Mouse (Mus musculus) 416B (cell line): ENCODE measurements around the gene Miox.

Experiments used
- DNase-seq: peaks from one replicate; pipeline ENCODE4 v3.0.0; 2011; ENCODE audit warnings: low read depth

The Miox gene

DNA sequence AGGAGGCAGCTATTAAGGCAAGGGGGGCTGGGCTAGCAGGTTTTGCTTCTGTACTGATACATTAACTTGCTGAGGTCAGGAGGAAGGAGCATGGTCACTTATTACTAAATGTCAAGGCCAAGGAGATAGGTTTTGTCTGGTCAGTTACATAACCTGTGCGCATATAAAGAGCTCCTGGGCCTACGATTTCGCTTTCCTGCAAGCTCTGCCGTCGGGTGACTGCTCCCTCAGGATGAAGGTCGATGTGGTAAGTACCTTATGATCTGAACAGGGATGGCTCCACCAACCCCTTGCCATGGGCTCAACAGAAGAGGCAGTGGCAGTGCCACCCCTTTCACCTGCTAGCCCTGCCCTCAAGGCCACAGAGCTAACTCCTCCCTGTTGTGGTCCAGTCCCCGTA, at the start of gene Miox:
TSS of gene Miox (plus strand) at position 128 of the 400 bp plus-strand sequence.
- DNase-seq = no peak

DNA sequence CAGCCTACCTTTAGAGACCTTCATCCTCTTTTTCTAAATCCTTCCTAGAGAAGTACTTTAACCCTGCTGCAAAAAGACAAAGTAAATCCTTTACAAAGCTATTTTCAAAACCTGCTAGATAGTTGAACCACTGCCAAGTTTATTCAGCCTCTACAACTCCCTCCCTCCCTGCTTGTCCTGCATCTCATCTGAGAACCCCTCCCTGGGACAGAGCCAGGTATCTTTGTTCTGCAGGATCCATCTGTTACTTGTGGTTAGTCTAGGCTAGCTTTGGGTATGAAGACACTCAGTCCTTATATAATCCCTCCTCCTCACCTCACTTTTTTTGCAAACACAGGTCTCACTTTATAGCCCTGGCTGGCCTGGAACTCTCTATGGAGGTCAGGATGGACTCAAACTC, 49.2 kb upstream of the Miox start:
- peak; percentile 22 for DNase-seq

DNA sequence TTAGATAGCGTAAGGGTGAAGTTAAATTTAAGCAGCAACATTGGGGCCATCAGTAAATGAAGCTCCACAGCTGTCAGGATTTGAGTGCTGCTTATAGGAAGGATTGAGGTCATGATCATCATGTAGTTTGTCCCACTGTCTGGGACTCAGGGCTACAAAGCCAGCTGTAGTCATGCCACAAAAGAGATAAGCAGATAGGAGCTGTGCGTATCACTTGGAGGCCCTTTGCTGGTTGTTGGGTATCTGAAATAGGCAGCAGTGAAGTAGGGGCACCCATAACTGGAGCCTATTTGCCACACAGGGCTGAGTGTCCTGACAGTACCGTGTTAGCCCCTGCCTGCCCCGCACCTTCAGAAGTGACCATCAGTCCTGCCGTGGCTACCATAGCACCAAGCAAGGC, 48.7 kb upstream of the Miox start:
- DNase-seq = no peak

DNA sequence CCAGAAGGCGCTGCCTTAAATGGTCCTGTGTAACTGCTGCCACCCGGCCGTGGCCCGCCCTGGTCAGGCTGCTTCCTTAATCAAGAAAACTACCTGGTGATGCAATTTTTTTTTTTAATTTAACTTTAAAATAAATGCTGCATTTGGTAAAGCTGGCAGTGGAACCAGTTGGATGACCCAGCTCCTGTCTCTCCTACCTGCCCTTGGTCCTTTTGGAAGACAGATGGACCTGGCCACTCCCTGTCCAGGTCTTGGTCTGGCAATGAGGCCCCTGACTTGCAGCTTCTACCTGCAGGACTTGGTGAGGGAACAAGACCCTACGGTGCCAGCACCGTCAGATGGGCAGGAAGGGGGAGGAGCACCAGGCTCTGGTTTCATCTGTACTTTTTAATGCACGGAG, 48.1 kb upstream of the Miox start:
- DNase-seq = no peak

DNA sequence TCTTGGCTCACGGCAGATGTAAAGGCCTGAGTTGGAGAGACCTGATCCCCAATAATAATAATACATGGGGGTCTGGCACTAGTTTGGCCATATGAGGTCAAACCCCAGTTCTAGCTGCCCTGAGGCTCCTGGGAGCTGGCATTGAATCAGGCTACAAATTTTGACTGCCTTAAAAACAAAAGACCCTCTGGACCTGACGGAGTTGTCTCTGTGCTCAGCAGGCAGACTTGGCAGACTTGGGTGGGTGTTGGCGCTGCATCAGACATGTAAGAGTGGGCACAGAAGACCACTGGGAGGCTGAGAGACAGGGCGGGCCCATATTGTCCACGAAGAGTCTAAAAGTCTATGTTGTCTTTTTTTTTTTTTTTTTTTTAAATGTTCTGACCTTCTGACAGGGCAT, 47.6 kb upstream of the Miox start:
- DNase-seq = no peak

DNA sequence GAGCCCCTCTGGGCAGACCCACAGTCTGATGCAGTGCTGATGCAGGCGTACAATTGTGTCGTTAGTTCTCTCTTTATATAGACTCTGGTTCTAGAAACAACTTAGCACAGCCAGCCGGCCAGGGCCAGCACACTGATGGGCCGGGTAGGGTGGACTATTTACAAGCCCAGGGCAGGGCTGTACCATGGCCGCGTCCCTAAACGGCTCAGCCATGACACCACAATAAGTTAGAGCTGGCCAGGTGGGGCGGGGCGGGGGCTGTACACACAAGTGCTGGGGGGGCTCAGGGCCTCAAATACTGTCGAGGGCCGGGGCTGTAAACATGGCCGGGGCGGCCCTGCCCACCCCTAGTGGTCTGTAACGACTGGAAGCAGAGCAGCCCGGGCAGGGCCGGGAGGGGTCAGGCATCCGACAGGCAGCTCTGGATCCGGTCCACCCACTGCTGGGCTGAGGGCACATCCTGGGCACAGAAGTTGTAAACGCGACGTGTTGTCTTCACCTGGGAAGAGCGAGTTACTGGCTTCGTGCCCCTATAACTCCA, 45.9 kb upstream of the Miox start:
- DNase-seq = no peak

DNA sequence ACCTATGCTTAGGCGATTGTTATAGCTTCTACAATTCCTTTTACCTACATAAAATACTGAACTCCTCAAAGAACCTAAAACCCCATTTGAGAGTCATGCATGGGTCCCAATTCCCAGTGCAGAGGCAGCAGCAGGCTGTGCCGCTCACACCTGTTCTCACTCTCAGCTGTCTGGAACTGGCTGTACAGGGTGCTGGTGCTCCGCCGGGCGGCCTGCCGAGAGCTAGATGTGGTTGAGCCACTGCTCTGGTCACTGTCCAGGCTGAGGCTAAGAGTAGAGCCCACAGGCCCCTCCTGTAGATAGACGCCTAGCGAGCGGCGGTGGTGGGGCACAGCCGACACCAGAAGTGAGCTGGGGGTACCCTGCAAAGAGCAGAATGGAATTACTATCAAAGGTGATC, 44.7 kb upstream of the Miox start:
- no peak for DNase-seq

DNA sequence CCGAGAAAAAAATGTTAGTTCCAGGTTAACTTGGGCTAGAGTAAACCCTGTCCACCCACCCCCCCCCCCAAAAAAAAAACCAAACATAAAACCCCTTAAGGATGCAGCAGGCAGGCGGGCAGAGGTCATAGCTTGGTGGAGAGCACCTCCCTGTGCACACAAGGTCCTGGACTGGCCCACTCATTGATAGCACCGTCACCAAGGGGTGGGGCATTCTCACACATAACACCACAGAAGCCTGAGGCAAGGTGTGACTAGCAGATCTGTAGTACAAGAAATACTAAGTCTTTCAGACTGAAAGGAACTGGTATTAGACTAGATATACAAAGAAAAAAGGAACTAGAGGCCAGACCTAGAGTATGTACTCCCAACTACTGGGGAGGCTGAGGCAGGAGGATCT, 42.7 kb upstream of the Miox start:
- DNase-seq = no peak

DNA sequence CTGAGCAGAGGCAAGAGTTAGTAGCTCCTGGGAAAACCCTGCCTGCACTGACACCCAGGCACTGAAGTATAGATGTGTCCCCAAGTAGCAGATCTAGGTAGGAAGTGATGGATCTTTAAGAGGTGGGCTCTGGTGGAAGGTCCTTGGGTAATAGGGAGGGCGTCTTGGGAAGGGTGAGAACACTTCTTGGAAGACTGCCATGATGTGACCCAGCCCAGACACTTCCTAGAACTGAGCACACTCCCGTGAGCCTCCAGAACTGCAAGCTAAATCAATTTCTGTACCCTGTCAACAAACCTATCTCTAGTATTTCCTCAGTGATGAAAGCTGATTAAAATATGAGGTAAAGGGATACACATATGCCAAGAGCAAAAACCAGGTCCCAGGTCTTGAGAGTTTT, 41.4 kb upstream of the Miox start:
- DNase-seq = no peak

DNA sequence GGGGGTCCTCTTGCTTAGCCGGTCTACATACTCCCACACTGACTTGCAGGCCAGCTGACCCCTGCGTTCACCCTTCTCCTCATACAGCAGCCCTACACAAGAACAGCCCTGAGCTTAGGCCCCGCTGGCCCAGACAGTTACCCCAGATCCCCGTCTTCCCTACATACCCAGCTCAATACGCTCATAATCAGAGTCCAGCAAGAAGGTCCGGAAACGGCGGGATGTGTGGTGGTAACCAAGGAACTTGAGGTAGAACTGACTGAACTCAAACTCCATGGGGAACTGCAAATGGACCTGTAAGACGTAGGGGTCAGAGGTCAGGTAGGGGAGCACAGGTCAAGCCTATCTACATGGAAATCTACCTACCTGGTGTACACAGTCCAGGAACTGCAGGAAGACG, 40.4 kb upstream of the Miox start:
- DNase-seq = no peak

DNA sequence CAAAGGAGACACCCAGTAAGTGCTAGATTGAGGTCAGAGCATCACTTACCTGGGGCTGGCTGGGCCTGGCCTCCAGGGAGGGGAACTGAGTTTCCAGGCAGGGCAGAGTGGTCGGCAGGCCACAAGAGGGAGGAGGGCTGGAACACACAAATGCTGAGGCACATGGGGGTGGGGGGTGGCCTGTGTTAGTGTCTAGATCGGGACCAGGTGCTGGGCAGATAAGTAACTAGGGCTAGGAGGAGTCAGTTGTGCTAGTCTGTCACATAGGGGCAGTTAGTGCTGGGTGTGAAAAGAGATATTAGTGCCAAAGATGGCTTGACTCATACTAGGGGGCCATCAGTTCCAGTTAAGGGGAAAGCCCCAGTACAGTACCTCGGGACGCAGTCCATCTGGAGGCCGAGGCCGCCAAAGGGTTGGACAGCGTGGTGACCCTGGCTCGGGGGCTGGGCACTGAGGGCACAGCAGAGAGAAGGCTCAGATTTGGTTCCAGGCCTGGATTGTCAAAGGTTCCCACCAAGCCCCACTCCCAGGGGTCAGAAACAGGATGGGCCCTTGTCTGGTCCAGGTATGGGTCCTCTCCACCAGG, 38.5 kb upstream of the Miox start:
- no peak for DNase-seq

DNA sequence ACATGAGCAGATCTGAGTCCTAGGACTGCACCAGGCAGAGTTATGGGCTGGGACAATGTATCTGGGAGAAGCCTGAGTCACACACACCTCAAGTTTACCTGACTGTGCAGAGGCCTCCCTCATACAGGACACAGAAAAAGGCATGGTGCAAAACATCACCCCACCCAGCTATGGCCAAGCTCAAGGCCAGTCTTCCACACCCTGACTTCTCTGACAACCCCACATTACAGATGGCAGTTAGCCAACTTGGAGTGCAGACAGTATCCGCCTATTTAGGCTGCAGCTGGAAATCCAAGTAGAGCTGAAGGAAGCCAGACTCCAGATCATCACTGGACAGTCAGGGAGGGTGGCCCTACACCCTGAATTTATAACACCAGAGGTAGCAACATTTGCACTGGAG, 37.7 kb upstream of the Miox start:
- no peak for DNase-seq

DNA sequence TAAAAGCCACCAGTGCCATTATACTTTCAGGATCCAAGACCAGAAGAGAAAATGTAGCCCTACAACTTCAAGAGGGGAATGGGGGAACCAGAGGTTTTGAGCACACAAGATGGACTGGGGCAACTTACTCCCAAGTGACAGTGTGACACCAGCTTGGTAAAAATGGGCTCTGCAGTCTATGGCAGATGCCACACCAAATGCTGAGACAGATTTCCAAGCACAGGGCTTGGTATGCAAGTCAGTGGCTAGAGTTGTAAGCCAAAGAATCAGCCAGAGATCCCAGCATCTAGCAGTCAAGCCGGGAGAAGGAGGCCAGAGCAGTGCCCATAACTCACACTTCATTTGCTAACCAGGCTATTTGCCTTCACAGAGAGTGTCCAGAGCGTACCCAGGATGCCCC, 36.5 kb upstream of the Miox start:
- no peak for DNase-seq

DNA sequence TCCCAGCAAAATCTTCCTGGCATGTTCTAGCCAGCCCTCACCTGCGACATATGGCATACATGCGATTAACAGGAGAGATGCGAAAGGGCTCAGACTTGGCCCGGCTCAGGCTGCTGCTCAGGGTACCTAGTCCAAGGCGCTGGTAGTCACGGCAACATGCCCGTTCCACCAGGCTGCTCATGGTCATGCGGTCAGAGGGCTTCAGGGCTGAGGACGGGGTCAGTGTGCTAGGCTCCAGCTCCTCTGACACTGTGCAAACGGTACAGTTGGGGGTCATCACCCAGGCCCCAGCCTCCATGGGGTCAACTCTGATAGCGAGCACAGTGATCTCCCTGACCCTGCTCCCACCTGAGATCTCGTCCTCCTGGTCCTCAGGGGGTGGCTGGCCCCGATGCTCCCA, 34.0 kb upstream of the Miox start:
- DNase-seq = no peak

DNA sequence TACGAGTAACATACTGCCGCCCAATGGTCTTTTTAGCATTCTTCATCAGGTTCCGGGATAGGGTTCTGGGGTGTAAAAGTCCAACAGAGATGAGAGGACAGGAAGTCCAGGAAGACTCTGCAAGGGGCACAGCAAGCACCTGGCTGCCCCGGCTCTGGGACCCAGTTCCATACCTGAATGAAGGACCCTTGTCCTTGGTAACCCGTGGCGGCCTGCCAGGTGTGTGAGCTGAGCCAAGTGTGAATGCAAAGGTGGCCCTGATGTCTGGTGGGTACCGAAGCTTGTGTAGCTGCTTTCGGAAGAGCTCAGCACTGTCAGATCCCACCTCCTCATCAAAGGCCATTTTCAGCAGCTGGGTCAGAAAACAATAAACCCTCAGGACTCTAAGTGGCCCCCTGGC, 33.6 kb upstream of the Miox start:
- DNase-seq = no peak

DNA sequence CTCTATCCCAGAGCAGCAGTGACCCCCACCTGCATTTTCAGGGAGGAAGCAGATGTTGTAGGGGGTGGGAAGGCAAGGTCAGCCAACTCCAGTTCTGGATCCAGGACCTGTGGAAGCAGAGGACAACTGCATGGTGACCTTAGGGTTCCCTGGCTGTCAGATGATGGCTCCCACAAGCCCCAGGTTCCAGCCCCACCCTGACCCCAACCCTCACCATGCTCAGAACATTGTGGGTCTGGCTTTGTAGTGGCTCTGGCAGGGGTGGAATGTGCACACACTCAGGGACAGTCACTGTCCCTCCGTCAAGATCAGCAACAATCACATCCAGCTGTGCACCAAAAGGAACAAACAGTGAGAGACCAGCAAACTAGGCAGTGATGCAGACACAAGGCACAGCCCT, 28.2 kb upstream of the Miox start:
- DNase-seq = no peak

DNA sequence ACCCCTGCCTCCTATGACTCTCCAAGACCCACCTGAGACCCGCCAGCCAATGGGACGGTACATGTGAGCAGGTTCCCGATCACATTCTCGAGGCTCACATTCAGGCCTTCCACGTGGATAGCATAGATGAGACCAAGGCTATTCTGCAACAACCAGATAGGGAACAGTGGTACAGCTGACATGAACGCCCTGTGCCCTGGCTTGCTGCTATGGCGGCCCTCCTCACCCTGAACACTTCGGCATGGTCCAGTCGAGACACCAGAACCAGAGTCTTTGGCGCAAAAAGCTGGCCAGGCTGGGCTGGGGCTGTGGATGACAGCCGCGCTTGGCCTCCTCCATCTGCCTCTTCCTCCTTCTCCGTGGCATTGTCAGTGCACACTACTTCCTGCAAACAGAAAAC, 26.7 kb upstream of the Miox start:
- DNase-seq = no peak

DNA sequence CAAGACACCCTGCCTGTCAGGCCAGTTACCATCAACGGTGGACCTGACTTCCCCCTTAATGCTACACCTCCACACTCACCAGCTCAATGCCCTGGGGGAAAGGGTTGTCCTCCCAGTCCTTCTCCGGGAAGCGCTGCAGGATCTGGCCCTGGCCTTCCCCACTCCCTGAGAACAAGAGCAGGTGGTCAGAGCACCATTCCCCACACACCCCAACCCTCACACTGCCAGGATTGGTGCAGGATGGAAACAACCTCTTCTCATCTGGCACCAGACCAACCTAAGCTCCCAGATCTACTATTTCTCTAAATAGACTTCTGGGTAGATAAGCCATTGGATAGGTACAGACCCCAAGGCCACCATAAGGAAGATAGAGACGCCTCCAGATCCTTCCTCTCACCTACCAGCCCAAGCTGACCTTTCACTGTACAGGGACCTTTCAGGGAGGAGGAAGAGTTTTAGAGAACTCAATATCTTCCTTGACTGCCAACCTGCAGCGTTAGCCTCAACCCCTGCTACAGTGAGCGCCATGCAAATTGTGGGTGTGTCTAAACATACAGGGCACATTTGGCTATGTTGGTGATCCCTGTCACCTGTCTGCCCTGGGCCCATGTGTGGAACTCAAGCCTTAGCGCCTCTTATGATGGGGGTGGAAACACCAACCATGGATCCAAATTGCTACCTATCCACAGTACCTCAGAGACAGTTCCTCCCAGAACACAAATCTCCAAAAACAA, 25.6 kb upstream of the Miox start:
- no peak for DNase-seq

DNA sequence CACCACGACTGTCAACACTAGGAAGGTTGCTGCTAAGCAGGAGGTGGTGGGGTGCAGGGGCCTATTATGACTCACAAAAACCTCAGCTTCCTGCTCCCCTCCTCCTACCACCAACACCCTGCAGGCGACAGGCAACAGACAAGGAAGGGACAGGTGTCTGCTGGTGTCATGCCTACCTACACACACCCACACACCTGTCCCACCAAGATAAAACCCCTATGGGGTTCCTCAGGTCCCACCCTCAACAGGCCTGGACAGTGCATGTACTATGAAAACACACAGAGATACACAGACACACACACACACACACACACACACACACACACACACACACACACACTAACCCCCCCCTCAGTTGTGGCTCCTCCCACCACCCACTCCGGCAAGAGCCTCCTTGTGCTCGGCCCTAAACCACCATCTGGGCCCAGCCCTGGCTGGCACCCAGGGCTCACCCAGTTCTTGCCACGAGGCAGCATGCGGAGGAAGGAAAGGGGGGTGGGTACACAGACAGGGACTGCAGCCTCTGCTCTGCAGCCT, 24.2 kb upstream of the Miox start:
- peak; percentile 96 for DNase-seq

DNA sequence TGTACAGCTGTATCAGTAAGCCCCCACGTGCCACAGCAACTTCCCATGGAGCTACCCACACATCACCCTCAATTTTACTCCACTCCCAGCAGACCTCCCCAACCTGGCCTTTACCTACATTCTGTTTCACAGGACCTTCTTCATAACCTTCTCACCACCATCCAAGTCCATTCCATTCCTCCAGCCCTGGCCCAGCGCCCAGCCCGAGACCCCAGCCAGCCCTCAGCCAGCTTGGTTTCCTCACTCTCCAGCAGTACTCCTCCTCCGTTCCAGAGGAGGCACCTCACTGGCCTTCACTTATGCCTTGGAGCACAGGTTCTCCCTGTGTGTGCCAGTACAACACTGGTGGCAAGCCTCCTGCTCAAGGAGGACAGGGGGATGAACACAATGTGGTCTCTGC, 20.8 kb upstream of the Miox start:
- DNase-seq = no peak

DNA sequence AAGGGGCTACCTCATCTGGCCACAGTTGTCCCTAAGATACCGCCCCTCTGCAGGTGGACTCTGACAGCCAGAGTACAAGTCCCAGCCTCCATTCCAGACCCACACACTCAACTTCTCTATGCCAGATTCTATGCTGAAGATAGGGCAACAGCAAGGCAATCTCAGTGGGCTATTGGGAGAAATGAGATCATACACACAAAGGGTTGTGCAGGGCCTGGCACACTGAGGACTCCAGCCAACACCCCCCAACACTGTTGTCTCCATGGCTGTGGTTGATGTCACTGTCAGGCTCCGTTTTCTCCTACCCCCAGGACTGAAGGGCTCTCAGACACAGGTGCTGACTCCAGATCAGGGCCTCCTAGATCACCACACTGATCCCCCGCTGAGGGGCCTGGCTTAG, 20.1 kb upstream of the Miox start:
- peak; percentile 12 for DNase-seq

DNA sequence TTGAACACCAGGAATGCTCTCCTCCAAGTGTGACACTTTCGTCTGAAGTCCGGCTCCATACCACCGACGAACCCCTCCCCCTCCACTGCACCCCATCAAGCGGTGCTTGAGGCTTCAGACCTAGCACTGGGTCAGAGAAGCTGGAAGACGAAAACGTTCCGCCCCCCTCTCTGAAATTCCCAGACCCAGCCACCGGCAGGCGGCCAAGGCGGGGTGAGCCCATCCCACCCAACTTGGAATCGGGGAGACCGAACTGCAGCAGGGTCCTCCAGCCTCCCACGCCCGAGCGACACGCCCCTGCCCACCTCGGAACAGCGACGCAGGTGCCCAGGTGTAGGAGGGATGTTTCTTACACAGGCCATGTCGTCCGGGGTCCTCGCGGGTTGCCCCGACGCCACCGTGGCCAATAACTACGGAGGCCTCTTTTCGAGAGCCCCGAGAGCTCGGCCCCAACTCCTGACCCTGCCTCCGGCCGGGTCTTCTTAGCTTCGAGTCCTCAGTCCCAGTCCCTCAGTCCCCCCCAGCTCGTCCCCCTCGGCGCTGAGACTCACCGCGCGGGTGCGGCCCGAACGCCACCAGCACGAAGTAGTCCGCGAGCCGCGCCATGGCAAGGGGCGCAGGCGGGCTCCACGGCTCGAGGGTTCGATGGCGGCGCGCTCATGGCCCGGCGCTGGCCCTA, 19.5 kb upstream of the Miox start:
- no peak for DNase-seq

DNA sequence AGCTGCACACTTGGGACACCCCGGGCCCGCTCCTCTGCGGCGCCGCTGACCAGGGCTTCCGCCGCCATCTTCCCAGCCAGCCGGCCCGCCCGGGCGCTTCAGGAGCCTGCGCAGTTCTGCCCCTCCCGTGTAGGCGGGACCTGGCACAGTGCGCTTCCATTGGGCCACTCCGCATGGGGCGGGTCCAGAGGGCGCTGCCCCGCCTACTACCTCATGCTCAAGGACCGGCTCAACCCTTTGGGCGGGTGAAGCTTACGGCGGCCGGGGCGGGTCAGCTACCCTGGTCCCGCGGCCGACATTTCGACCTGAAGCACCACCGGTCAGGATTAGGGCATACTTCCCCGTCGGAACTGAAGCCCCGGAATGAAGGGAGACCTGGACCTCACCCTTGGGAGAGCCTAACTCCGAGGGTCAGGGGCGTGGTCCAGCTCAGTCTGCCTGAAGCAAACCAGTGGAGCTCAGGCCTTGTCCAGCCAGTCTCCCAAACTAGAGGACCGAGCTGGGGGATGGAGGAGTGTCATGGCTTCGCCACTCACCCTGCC, 18.9 kb upstream of the Miox start, which contains the start of gene Sbf1:
TSS of gene Sbf1 (minus strand) at position 122 of the 542 bp plus-strand sequence.
- peak; percentile 97 for DNase-seq
